Mouse (Mus musculus) forebrain, embryonic 14.5 days (tissue): Measurements from ENCODE around the gene Kmt2a. TPM values are rescaled to one million over a fixed set of nuclear protein-coding genes. Genes with fewer than 3 reads are reported as not detected.

Source experiments
- ATAC-seq: fragments of 200-750 bp; cut with Nextera tagmentation; 2 replicates; pipeline ENCODE4 v1.8.0; 2017; ENCODE audit warnings: mild to moderate bottlenecking, moderate library complexity
- DNase-seq: peaks from one replicate; pipeline ENCODE4 v3.0.0-alpha.2; 2015; ENCODE audit warnings: low spot score
- H3K27ac ChIP-seq: fragments of 300-500 bp; sonication (generic); 2 replicates; pipeline ENCODE4 v1.5.1; 2014; ENCODE audit warnings: low read depth, mild to moderate bottlenecking, control low read depth, low read length, moderate library complexity
- H3K27me3 ChIP-seq: fragments of 300-500 bp; sonication (generic); replicated peaks from 2 replicates; pipeline ENCODE4 v1.6.1; 2014; ENCODE audit warnings: low read length, control low read depth, mixed read lengths; ENCODE audit not compliant: control insufficient read depth, insufficient read depth
- H3K36me3 ChIP-seq: fragments of 300-500 bp; sonication (generic); 2 replicates; pipeline ENCODE4 v1.6.1; 2014; ENCODE audit warnings: low read length, control low read depth; ENCODE audit not compliant: control insufficient read depth, insufficient read depth
- H3K4me1 ChIP-seq: fragments of 300-500 bp; sonication (generic); 2 replicates; pipeline ENCODE4 v1.6.1; 2014; ENCODE audit warnings: antibody characterized with exemption, low read length, control low read depth; ENCODE audit not compliant: control insufficient read depth, insufficient read depth
- H3K4me2 ChIP-seq: fragments of 300-500 bp; sonication (generic); 2 replicates; pipeline ENCODE4 v1.6.1; 2014; ENCODE audit warnings: mild to moderate bottlenecking, control low read depth, low read length
- H3K4me3 ChIP-seq: fragments of 300-500 bp; sonication (generic); 2 replicates; pipeline ENCODE4 v1.5.1; 2014; ENCODE audit warnings: low read depth, low read length, control low read depth
- H3K9ac ChIP-seq: fragments of 300-500 bp; sonication (generic); 2 replicates; pipeline ENCODE4 v1.6.1; 2014; ENCODE audit warnings: mild to moderate bottlenecking, low read length, control low read depth, moderate library complexity
- H3K9me3 ChIP-seq: fragments of 300-500 bp; sonication (generic); replicated peaks from 2 replicates; pipeline ENCODE4 v1.6.1; 2016; ENCODE audit warnings: low read length, control low read depth, mixed read lengths; ENCODE audit not compliant: control insufficient read depth
- WGBS: fragments of 180-500 bp; shearing (Covaris S2); extraction: QIAGEN DNeasy Blood & Tissue Kit; methylation state at CpG from one replicate; pipeline ENCODE4 v1.1.7; 2014; 5-methylcytosine and 5-hydroxymethylcytosine counted together
- polyA plus RNA-seq: library from polyadenylated mRNA; unstranded; fragments of >200 nt; fragmentation: Nextera tagmentation; extraction: Ambion mirVana; gene quantifications from 2 replicates; pipeline ENCODE4 v1.2.1, GENCODE M21; 2014

The Kmt2a gene
- polyA plus RNA-seq, 1 experiment from 2014 or later: 9.6 TPM

GRCm38 (mm10) chr9:44767101-44768028, 113.7 kb downstream of the Kmt2a start, which contains the start of the genes Arcn1 and Ift46:
Arcn1 (minus strand) TSS chr9:44767845.
Ift46 (plus strand) TSS chr9:44767908.
- H3K4me1 ChIP-seq: peaks cover 9% of the 10 kb centered on the region; the same call in 1 of the 2 replicates
- H3K9ac ChIP-seq: peak within 1 kb of the TSS; percentile 87
- H3K36me3 ChIP-seq: no peaks in the 10 kb centered on the region
- ATAC-seq (peak; percentile 93), DNase-seq (peak; percentile 94)
- WGBS: under 1% methylated on average over 71 of the region's 82 CpGs
- peak within 1 kb of the TSS; percentile 99 for H3K4me3 ChIP-seq
- no peaks in the 10 kb centered on the region for H3K9me3 ChIP-seq
- peak within 1 kb of the TSS; percentile 93 for H3K27ac ChIP-seq
- peak within 1 kb of the TSS; percentile 65 for H3K4me2 ChIP-seq
- H3K27me3 ChIP-seq: no peaks in the 10 kb centered on the region

DNA sequence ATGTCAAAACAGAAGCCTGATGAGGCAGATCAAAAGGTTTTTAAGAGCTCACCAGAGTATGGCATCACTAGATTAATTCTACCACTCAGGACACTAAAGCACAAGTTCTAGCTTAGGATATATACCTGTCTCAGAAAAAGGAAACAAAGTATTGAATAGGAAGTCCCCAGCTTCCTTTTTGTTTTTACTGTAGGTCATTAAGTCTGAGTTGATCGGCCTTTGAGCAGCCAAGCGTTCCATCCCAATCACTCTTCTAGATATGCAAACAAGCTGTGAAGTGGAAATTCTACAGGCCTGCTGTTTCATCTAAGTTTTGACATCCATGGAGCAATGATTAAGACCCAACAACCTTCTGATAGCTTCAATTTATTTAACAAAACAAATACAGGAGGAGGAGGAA, 120.2 kb downstream of the Kmt2a start:
- H3K4me2 ChIP-seq: no peak overlapping the region
- DNase-seq (no peak), ATAC-seq (no peak)
- H3K9me3 ChIP-seq: no peaks in the 10 kb centered on the region
- peaks cover under 1% of the 10 kb centered on the region; the same call in 1 of the 2 replicates for H3K4me1 ChIP-seq
- no peak overlapping the region for H3K9ac ChIP-seq
- H3K27ac ChIP-seq: no peak overlapping the region
- H3K4me3 ChIP-seq: no peak overlapping the region
- WGBS: 95% methylated on average over 2 of the region's 2 CpGs
- H3K36me3 ChIP-seq: peaks cover 31% of the 10 kb centered on the region
- H3K27me3 ChIP-seq: no peaks in the 10 kb centered on the region

Other genes starting within 250 kb of the Kmt2a start
- not detected in 2 replicates for gene Treh, start 208.1 kb downstream of the Kmt2a start, polyA plus RNA-seq
- gene Phldb1, start 146.1 kb downstream of the Kmt2a start, polyA plus RNA-seq: 29.5 and 42.9 TPM in 2 replicates
- gene Arcn1, start 113.5 kb downstream of the Kmt2a start, polyA plus RNA-seq: 138 and 152 TPM in 2 replicates
- 178 and 206 TPM in 2 replicates for gene Ift46, start 113.4 kb downstream of the Kmt2a start, polyA plus RNA-seq
- 4.7 and 5.9 TPM in 2 replicates for gene Tmem25, start 82.0 kb downstream of the Kmt2a start, polyA plus RNA-seq
- gene Ttc36, start 78.2 kb downstream of the Kmt2a start, polyA plus RNA-seq: 0.28 and 0.36 TPM in 2 replicates
- gene Atp5l, start 39.4 kb upstream of the Kmt2a start, polyA plus RNA-seq: 680 and 882 TPM in 2 replicates
- 46.0 and 53.0 TPM in 2 replicates for gene Ube4a, start 84.3 kb upstream of the Kmt2a start, polyA plus RNA-seq
- not detected in 2 replicates for gene Cd3g, start 99.1 kb upstream of the Kmt2a start, polyA plus RNA-seq
- not detected in 2 replicates for gene Cd3d, start 100.5 kb upstream of the Kmt2a start, polyA plus RNA-seq
- not detected in 2 replicates for gene Cd3e, start 128.3 kb upstream of the Kmt2a start, polyA plus RNA-seq
- 0.18 and 0.38 TPM in 2 replicates for gene Mpzl2, start 158.5 kb upstream of the Kmt2a start, polyA plus RNA-seq
- 1.3 and 1.5 TPM in 2 replicates for gene Mpzl3, start 173.9 kb upstream of the Kmt2a start, polyA plus RNA-seq
- 0.15 TPM in 1 of 2 replicates, not detected in the other for gene Jaml, start 197.9 kb upstream of the Kmt2a start, polyA plus RNA-seq
- gene Scn2b, start 236.5 kb upstream of the Kmt2a start, polyA plus RNA-seq: 3.0 and 4.1 TPM in 2 replicates